Mouse (Mus musculus): ENCODE data around the gene Ptov1. TPM values are rescaled to one million over a fixed set of nuclear protein-coding genes. Genes with fewer than 3 reads are reported as not detected.

The Ptov1 gene
- 441 and 501 TPM in 2 replicates for polyA plus RNA-seq (2014; fragmentation: Nextera tagmentation; extraction: Ambion mirVana)

DNA sequence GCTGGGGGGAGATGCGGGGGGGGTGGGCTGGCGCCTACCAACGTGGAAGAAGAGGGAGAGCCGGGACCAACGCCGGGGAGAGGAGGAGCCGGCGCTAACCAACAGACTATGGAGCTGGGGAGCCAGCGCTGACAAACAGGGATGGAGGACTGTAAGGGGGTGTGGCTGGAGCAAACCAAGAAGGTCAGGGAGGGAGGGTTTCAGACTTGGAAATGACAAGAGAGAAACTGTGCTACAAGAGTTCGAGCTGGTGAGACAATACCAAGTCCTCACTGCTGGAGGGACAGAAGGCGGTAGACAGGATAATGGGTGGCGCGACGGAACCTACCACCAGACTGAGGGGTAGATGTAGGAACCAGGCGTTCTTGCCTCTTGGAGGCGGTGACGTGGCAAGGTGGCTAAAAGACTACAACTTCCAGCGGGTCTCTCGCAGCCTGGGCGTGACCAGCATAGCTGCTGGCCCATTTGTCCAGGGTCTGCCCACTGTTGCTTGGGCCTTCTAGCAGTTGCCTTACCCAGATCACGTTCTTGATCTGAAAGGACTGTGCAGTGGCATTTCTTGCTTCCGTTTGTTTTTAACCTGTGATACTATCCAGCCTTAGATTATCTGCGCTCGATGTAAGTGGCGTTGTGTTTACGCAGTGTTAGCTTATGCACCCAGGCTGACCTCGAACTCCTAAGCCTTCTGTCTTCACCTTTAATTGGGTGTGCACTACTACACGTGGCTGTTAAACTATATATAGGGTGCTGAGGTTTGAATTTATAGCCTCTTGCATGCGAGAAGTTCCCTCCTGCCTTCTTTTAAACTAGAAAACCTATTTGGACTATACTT, at the start of gene Ptov1:
Ptov1 (minus strand) TSS at position 92 of the 832 bp plus-strand sequence.
- WGBS: 3% methylated on average over 29 of the region's 29 CpGs
- Histone ChIP-seq H3K9me3 (ENCODE audit: control insufficient read depth, low read length) (no peaks in the 10 kb centered on the region), H3K4me3 (ENCODE audit: low read length) (peak within 1 kb of the TSS; percentile 96), H3K4me1 (ENCODE audit: control insufficient read depth, insufficient read depth, low read length) (peaks cover 41% of the 10 kb centered on the region), H3K9ac (ENCODE audit: low read depth, low read length) (peak within 1 kb of the TSS; percentile 97), H3K36me3 (ENCODE audit: control insufficient read depth, insufficient read depth, low read length) (peaks cover 20% of the 10 kb centered on the region), H3K27me3 (ENCODE audit: control insufficient read depth, insufficient read depth, low read length) (no peaks in the 10 kb centered on the region), H3K27ac (ENCODE audit: low read depth, low read length) (peak within 1 kb of the TSS; percentile 100), H3K4me2 (replicated peaks; ENCODE audit: low read depth, low read length) (peak within 1 kb of the TSS; percentile 90)
- peak; percentile 93 for ATAC-seq (ENCODE audit: low FRiP score, low TSS enrichment)

GRCm38 (mm10) chr7:44919127-44919526, 49.5 kb upstream of the Ptov1 start:
- no peaks in the 10 kb centered on the region for H3K27me3 ChIP-seq (ENCODE audit: control insufficient read depth, insufficient read depth, low read length)
- H3K36me3 ChIP-seq (ENCODE audit: control insufficient read depth, insufficient read depth, low read length): peaks cover 42% of the 10 kb centered on the region
- no peak for ATAC-seq (ENCODE audit: low FRiP score, low TSS enrichment)
- 92% methylated on average over 5 of the region's 5 CpGs for WGBS
- H3K27ac ChIP-seq (ENCODE audit: low read depth, low read length): no peak overlapping the region
- no peaks in the 10 kb centered on the region for H3K9me3 ChIP-seq (ENCODE audit: control insufficient read depth, low read length)
- no peak overlapping the region for H3K4me3 ChIP-seq (ENCODE audit: low read length)
- H3K4me2 ChIP-seq (replicated peaks; ENCODE audit: low read depth, low read length): no peak overlapping the region
- H3K4me1 ChIP-seq (ENCODE audit: control insufficient read depth, insufficient read depth, low read length): no peaks in the 10 kb centered on the region; the same call in 1 of the 2 replicates
- H3K9ac ChIP-seq (ENCODE audit: low read depth, low read length): no peak overlapping the region

DNA sequence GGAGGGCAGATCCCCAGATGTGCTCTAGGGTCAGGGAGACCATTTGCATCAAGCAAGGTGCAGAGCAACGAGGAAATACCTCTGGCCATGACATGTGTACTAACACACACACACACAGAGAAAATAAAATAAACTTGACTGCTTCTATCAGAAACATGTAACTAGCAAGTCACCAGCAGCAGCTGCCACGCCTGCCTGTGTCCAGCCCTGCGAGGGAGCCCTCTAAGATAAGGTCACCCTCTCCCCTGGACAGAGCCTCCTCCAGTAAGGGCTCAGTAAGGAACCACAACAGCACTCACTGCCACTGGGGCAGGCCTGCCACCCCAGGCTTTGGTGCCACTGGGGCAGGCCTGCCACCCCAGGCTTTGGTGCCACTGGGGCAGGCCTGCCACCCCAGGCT, 48.6 kb upstream of the Ptov1 start:
- Histone ChIP-seq H3K4me2 (replicated peaks; ENCODE audit: low read depth, low read length) (no peak overlapping the region), H3K27ac (ENCODE audit: low read depth, low read length) (no peak overlapping the region), H3K4me3 (ENCODE audit: low read length) (no peak overlapping the region), H3K27me3 (ENCODE audit: control insufficient read depth, insufficient read depth, low read length) (no peaks in the 10 kb centered on the region), H3K36me3 (ENCODE audit: control insufficient read depth, insufficient read depth, low read length) (peaks cover 45% of the 10 kb centered on the region), H3K9me3 (ENCODE audit: control insufficient read depth, low read length) (no peaks in the 10 kb centered on the region), H3K9ac (ENCODE audit: low read depth, low read length) (no peak overlapping the region), H3K4me1 (ENCODE audit: control insufficient read depth, insufficient read depth, low read length) (no peaks in the 10 kb centered on the region; the same call in 1 of the 2 replicates)
- ATAC-seq (ENCODE audit: low FRiP score, low TSS enrichment): no peak
- 75% methylated on average over 3 of the region's 3 CpGs for WGBS

- Histone ChIP-seq H3K27me3 (ENCODE audit: control insufficient read depth, insufficient read depth, low read length) (no peaks in the 10 kb centered on the region), H3K9ac (ENCODE audit: low read depth, low read length) (no peak overlapping the region), H3K27ac (ENCODE audit: low read depth, low read length) (no peak overlapping the region), H3K4me2 (replicated peaks; ENCODE audit: low read depth, low read length) (no peak overlapping the region), H3K9me3 (ENCODE audit: control insufficient read depth, low read length) (no peaks in the 10 kb centered on the region), H3K36me3 (ENCODE audit: control insufficient read depth, insufficient read depth, low read length) (peaks cover 47% of the 10 kb centered on the region), H3K4me3 (ENCODE audit: low read length) (no peak overlapping the region), H3K4me1 (ENCODE audit: control insufficient read depth, insufficient read depth, low read length) (no peaks in the 10 kb centered on the region; the same call in 1 of the 2 replicates)
- ATAC-seq (ENCODE audit: low FRiP score, low TSS enrichment): 0 out of 2 replicates have a peak, but pooled peaks have one; percentile 32
- 80% methylated on average over 4 of the region's 4 CpGs for WGBS
These were observed 47.3 kb upstream of the Ptov1 start for GRCm38 (mm10) chr7:44916881-44917280.

DNA sequence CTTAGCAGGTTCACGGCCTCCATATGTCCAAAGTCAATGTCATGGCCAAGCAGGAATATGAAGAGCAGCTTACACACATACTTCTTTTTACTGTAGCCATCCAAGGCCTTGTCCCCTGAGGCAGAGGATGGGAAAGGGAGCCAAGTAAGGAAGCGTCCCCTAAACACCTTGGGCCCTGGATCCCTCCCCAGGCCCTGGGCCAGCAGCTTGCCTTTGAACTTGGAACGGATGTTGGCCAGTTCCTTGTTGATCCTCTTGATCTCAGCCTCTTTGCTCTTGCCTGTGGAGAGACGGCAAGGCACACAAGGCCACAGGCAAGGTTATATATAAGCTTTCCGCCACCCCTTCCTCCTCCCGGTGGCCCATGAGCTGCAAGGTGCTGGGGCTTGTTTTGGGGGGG, 46.6 kb upstream of the Ptov1 start:
- Histone ChIP-seq H3K4me3 (ENCODE audit: low read length) (no peak overlapping the region), H3K9ac (ENCODE audit: low read depth, low read length) (no peak overlapping the region), H3K27me3 (ENCODE audit: control insufficient read depth, insufficient read depth, low read length) (no peaks in the 10 kb centered on the region), H3K36me3 (ENCODE audit: control insufficient read depth, insufficient read depth, low read length) (peaks cover 47% of the 10 kb centered on the region), H3K4me1 (ENCODE audit: control insufficient read depth, insufficient read depth, low read length) (no peaks in the 10 kb centered on the region; the same call in 1 of the 2 replicates), H3K27ac (ENCODE audit: low read depth, low read length) (no peak overlapping the region), H3K9me3 (ENCODE audit: control insufficient read depth, low read length) (no peaks in the 10 kb centered on the region), H3K4me2 (replicated peaks; ENCODE audit: low read depth, low read length) (no peak overlapping the region)
- WGBS: 87% methylated on average over 6 of the region's 6 CpGs
- ATAC-seq (ENCODE audit: low FRiP score, low TSS enrichment): no peak

DNA sequence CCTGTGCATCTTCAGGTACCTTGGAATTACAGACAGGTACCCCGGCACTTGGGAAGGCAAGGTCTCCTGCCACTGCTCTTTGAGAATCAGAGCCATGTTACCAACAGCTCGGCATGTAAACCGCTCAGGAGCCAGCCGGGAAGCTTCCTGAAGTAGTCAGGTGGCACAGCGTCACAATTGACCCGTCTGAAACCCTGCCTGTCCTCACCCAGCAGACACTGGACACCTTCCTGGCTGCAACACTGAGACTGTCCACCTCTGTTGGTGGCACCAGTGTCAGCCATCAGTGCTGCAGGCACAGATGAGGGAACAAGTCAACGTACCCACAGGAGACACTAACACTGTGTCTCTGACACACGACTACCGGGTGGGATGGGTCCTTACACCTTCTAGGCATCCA, 45.7 kb upstream of the Ptov1 start:
- H3K4me3 ChIP-seq (ENCODE audit: low read length): no peak overlapping the region
- peaks cover 56% of the 10 kb centered on the region for H3K36me3 ChIP-seq (ENCODE audit: control insufficient read depth, insufficient read depth, low read length)
- 0 out of 2 replicates have a peak overlapping the region, but pooled peaks have one; percentile 12 for H3K9ac ChIP-seq (ENCODE audit: low read depth, low read length)
- H3K4me2 ChIP-seq (replicated peaks; ENCODE audit: low read depth, low read length): no peak overlapping the region
- H3K4me1 ChIP-seq (ENCODE audit: control insufficient read depth, insufficient read depth, low read length): no peaks in the 10 kb centered on the region; the same call in 1 of the 2 replicates
- H3K9me3 ChIP-seq (ENCODE audit: control insufficient read depth, low read length): no peaks in the 10 kb centered on the region
- WGBS: 94% methylated on average over 9 of the region's 9 CpGs
- no peaks in the 10 kb centered on the region for H3K27me3 ChIP-seq (ENCODE audit: control insufficient read depth, insufficient read depth, low read length)
- ATAC-seq (ENCODE audit: low FRiP score, low TSS enrichment): no peak
- H3K27ac ChIP-seq (ENCODE audit: low read depth, low read length): no peak overlapping the region

DNA sequence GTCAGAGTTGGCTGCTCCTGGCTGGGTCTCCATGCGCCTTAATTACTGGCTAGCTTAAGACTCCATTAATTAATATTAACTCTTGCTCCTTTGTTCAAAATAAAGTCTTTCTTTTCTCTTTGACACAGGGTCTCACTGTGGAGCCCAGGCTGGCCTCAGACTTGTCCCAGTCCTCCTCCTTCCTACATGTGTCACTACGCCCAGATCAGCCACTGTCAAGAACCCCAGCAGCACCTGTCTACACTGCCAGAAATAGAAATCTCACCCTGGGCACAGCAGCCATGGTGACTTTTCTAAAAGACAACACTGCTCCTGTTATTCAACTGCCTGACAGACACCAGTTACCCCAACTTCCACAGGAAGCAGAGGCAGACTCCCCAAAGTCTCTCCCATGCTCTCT, 44.8 kb upstream of the Ptov1 start:
- Histone ChIP-seq H3K4me1 (ENCODE audit: control insufficient read depth, insufficient read depth, low read length) (no peaks in the 10 kb centered on the region; the same call in 1 of the 2 replicates), H3K27ac (ENCODE audit: low read depth, low read length) (no peak overlapping the region), H3K4me2 (replicated peaks; ENCODE audit: low read depth, low read length) (no peak overlapping the region), H3K4me3 (ENCODE audit: low read length) (no peak overlapping the region), H3K9ac (ENCODE audit: low read depth, low read length) (no peak overlapping the region), H3K9me3 (ENCODE audit: control insufficient read depth, low read length) (no peaks in the 10 kb centered on the region), H3K27me3 (ENCODE audit: control insufficient read depth, insufficient read depth, low read length) (no peaks in the 10 kb centered on the region), H3K36me3 (ENCODE audit: control insufficient read depth, insufficient read depth, low read length) (peaks cover 57% of the 10 kb centered on the region)
- WGBS: 91% methylated on average over 2 of the region's 2 CpGs
- no peak for ATAC-seq (ENCODE audit: low FRiP score, low TSS enrichment)

- no peak for ATAC-seq (ENCODE audit: low FRiP score, low TSS enrichment)
- H3K27ac ChIP-seq (ENCODE audit: low read depth, low read length): no peak overlapping the region
- WGBS: 89% methylated on average over 15 of the region's 15 CpGs
- no peaks in the 10 kb centered on the region for H3K27me3 ChIP-seq (ENCODE audit: control insufficient read depth, insufficient read depth, low read length)
- no peak overlapping the region for H3K4me2 ChIP-seq (replicated peaks; ENCODE audit: low read depth, low read length)
- H3K9me3 ChIP-seq (ENCODE audit: control insufficient read depth, low read length): no peaks in the 10 kb centered on the region
- H3K9ac ChIP-seq (ENCODE audit: low read depth, low read length): no peak overlapping the region
- no peak overlapping the region for H3K4me3 ChIP-seq (ENCODE audit: low read length)
- H3K4me1 ChIP-seq (ENCODE audit: control insufficient read depth, insufficient read depth, low read length): no peaks in the 10 kb centered on the region
- H3K36me3 ChIP-seq (ENCODE audit: control insufficient read depth, insufficient read depth, low read length): peaks cover 87% of the 10 kb centered on the region
These were observed 39.3 kb upstream of the Ptov1 start for GRCm38 (mm10) chr7:44908706-44909476.

DNA sequence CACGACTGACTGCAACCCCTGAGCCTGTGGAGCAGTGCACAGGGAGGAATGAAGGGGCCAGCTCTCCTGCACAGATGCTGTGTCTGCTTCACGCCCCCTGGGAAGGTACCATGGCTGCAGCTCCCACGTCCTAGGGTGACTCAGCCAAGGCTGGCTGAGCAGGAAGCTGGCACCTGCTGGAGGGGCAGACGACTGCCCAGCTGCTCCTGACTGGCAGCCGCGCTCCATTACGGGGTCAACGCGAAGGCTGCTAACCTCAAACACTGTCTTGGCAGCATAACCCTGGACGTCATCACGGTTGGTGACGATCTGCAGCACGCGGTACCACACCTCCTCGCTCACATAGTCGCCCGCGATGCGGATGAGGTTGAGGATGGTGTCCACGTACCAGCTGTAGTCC, 35.8 kb upstream of the Ptov1 start:
- H3K9ac ChIP-seq (ENCODE audit: low read depth, low read length): no peak overlapping the region
- no peak for ATAC-seq (ENCODE audit: low FRiP score, low TSS enrichment)
- no peak overlapping the region for H3K4me3 ChIP-seq (ENCODE audit: low read length)
- H3K4me2 ChIP-seq (replicated peaks; ENCODE audit: low read depth, low read length): no peak overlapping the region
- H3K9me3 ChIP-seq (ENCODE audit: control insufficient read depth, low read length): no peaks in the 10 kb centered on the region
- no peak overlapping the region for H3K27ac ChIP-seq (ENCODE audit: low read depth, low read length)
- 92% methylated on average over 20 of the region's 20 CpGs for WGBS
- peaks cover 7% of the 10 kb centered on the region; the same call in 1 of the 2 replicates for H3K4me1 ChIP-seq (ENCODE audit: control insufficient read depth, insufficient read depth, low read length)
- H3K36me3 ChIP-seq (ENCODE audit: control insufficient read depth, insufficient read depth, low read length): peaks cover 81% of the 10 kb centered on the region
- no peaks in the 10 kb centered on the region for H3K27me3 ChIP-seq (ENCODE audit: control insufficient read depth, insufficient read depth, low read length)
